Mouse (Mus musculus) urinary bladder, postnatal 10 days (tissue): ENCODE data around the gene Col10a1.
"Not testable (repeated sequence)": the region's sequence is repeated elsewhere in the genome, so short reads cannot be mapped to it uniquely, and the experiment has no call there.

ENCODE experiments used
- DNase-seq: peaks from one replicate; pipeline ENCODE4 v3.0.0; 2022; ENCODE audit warnings: low spot score

The Col10a1 gene

DNA sequence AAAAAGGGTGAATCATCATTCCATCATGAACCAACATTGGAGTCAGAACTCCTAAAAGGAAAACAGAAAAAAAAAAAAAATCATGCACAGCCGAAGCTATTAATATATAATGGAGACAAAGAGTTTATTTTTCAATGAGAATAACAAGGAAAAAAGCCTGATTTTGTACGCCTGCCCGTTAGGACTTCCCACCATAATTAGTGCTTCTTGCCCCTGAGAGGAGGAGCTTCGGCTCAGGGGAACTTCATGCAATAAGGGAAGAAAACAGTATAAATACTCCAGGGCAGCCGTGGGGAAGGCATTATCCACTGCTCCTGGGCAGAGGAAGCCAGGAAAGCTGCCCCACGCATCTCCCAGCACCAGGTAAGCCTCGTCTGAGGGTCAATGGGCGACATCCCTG, at the start of gene Col10a1:
Gene Col10a1 (plus strand): TSS at position 301 of the 400 bp plus-strand sequence.
- DNase-seq = no peak

DNA sequence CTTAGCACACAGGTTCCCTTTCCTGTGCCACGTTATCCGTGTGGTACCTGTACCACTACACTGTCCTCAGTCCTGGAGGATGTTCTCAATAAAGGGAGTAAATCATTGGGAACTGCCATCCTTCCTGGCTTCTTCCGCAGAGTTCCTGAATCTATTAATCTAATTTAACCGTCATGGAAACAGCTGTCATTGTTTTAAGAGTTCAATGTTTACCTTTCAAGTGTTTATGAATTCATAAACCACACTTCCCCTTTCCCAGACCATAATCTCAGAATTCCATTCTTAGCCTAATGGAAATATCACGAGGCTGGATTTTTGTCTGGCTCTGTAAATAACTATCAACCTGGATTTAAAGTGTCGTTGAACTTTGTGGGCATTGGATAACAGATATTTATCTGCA, 48.8 kb upstream of the Col10a1 start:
- no peak for DNase-seq

DNA sequence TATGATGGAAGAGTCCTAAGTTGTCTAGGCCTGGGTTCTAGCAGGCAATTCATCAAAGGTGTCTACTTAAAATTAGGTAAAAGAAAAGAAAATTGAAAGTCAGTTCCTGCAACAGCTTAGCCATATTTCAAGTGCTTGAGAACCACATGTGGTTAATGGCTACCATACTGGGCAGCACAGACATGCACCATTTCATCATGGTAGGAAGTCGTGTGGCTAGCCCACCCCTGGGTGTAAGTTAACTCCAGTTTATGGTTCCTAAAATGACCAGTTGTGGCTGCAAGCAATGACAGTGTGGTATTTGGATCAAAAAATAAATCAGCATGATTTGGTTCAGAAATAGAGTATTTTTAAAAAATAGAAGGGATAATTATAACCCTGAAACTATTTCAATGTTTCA, 47.9 kb upstream of the Col10a1 start:
- DNase-seq = no peak

DNA sequence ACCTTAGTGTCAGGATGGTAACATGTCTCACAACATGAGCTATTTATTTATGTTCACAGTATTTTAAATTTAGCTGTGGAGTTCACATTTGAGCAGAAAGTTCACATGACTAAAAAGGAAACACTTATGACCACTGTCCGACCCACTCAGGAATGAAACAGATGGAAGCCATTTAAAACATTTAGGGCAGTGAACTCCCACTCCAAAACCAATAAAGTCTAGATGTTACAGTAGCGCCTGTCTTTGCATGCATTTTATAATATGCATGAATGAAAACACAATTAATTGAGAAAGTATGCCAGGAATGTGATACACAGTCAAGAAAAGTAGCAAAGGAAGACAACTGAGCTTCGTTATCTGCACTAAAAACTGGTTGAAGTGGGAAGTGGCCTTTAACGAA, 37.6 kb upstream of the Col10a1 start:
- no peak for DNase-seq

DNA sequence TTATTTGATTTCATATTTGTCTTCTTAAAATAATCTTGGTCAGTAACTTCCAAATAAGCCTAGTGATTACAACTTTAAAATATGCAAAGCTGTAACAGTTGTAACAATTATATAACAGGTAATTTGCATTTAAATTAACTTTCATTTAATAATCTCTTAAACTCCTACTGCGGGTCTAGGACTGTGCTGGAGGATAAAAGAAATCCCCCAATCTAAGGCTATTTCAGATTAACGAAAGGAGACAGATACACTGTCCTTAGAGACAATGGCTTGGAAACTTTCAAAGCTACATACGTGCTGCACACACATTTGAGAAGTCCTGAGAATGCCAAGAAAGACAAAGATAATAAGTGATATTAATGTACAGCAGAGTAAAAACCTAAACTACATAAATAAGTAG, 31.5 kb upstream of the Col10a1 start:
- no peak for DNase-seq

DNA sequence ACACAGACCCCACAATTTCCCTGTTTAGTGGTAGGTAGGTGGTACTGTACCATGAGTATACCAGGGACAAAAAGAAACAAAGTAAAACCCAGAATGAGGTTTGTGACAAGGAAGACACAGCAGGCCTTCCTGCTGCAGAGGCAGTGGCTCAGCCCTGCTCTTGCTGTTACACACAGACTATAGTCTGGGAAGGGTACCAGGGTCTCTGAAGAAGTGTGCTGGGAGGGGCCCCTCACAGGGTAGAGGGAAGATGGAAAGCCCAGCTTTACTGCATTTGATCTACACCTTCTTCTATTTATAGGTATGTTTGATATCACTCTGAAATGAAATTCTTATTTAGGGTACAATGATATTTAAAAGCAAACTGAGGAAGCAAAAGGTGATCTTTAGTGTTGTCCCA, 26.0 kb upstream of the Col10a1 start:
- no peak for DNase-seq

DNA sequence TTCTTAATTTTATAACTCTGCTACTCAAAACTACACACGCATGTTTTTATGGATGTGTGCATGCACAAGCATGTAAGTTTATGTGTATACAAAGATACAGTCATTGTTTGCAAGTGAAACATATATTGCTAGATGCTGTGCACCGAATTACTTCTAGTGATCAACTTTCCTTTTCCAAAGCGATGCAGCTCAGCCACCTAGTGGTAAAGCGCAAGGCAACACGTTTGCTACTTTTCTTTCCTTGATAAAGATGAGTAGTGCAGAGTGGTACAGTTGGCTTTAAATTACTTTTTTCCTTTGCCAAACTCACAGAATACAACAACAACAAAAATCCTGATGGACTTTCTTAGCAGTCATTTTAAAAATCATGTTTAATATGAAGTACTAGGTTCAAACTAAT, 21.6 kb upstream of the Col10a1 start:
- no peak for DNase-seq

DNA sequence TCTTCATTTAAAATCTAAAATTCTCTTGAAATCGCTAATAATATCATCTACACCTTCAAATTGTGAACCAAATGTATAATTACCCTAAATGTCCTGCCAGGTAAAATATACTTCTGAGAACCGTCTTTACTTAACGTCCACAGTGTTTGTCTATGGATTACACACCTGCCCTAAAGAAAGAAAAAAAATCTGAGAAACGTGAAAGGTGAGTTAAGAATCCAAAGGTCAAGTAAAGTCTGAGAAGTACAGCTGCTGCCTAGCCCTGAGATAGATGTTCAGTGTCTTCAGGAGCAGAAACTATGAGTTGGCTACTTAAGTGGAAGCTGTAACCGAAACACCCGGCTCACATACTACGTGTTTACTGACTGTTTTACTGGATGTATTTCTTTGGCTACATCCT, 16.4 kb upstream of the Col10a1 start:
- DNase-seq = no peak

DNA sequence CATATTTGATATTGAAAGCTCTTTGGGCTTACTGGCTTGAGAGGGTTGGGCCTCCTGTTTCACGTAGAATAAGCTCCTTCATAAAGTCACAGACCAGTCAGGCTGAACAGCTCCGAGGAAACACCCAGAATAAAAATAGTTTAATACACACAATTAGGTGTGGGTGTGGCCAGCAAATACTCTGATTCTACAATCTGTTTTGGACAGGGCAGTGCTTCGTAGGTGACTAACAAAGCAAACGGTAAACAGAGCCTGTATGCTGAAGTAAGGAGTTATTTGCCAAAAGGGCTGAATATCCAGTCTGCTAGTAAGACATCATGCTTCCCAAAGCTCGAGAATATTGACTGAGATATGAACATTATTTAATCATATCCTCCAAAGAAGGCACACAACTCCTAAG, 4.1 kb upstream of the Col10a1 start:
- no peak for DNase-seq

DNA sequence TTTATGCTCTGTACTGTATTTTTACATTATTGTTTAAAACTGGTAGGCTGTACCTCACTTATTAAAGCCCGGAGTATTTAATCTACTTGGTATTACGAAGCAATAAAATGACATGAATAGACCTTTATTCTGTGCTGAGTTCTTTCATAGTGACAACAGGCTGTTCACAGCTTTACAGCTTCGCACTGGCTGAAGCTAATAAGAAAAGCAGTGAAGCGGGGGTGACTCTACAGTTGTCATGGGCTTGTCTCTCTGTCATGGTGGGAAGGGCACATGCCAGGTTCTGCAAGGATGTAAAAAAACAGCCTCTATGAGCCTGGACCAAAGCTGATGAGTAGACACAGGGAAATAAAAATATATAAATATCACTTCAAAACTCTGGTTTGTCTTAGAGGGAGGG, 7.2 kb downstream of the Col10a1 start:
- no peak for DNase-seq

DNA sequence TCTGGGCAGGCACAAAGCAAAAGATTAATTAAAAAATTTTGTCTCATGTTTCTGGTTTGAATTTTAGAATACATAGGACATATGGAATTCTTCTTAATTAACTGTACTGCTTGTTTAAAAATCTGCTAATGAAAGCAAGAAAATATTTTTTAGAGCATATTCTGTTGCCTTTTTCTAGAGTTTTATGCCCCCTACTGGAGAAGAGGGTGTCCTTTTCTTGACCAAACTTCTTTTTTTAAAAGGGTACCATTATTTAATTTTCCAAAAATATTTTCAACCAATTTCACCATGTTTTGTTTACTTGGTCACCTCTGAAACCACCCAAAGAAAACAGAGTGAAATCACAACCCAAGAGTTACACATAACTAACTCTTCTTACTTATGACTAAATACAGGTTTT, 9.5 kb downstream of the Col10a1 start:
- no peak for DNase-seq

DNA sequence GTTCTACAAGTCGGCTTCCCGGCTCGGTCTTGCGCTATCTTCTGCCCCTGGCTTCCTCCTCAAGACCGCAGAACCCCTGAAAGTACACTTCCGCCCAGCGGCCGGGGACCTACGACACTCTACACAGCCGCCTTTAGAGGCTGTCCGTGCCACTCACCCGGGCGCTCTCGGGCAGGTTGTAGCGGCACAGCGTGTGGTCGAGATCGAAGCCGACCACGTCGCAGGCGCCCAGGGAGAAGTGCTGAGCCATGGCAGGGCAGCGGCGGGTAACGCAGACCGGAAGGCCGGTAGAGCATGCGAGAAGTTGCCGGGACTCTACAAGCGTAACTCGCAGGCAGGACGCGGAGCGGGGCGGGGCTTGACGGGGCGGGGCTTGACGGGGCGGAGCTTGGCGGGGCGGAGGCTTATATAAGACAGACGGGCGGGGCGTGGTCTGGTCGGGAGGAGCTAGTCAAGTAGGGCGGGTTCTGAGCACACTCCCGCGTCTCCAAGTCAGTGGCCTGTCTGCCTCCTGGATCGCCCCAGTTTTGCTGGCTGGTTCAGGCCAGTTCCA, 28.5 kb downstream of the Col10a1 start, which contains the start of gene Nt5dc1:
Gene Nt5dc1 (minus strand): TSS at position 349 of the 553 bp plus-strand sequence.
- DNase-seq = peak; percentile 88

DNA sequence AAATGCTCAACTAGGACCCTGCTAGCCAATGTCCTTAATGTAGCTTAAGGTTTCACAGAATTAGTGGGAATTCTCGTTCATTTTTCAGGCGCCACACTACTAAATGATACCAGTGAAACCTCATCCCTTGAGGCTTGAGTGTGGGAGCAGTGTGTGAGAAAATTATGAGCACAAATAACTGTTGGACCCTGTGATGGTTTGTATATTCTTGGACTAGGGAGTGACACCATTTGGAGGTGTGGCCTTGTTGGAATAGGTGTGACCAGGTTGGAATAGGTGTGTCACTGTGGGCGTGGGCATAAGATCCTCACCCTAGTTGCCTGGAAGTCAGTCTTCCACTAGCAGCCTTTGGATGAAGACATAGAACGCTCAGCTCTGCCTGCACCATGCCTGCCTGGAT, 29.0 kb downstream of the Col10a1 start:
- not testable (repeated sequence) for DNase-seq

DNA sequence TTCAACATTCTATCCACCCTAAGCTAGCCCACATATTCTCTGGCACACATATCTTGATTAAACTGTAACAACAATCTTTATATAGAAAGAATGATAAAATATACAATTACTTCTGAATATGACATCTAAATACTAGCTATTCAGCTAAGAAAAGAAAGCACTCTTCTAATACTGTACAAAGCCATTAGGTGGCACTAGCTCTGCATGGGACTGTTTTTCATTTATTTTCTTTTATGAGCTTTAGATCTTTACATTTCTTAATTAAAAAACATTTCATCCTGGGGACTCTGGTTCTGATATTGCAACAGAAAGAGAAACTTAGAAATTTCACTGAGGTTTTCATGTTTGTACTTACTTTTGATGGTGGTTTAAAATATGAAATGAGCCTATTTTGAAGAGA, 42.0 kb downstream of the Col10a1 start:
- no peak for DNase-seq

DNA sequence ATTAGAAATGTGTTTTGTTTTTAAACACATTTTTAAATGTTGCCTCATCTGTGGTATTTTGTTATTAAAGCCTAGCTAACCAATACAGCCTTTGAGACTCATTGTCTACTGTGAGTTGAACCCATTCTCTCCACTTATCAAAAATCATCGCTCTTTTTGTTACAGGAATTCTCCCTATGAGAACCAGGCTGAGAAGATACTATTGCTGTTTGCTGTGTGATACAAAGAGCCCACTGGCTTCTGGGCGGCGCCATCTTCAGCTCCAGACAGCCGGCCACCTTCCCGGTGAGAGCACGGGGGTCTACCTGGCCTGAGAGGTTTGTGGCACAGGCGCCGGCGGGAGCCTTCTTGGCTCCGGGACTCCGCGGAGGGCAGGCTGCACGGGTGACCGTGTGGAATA, 44.4 kb downstream of the Col10a1 start:
- not testable (repeated sequence) for DNase-seq
